Mouse (Mus musculus): ENCODE measurements at regions not wholly inside any gene's neighbourhood (a gene's known extent, or its start where the extent isn't known, plus 50 kb on each side); places are given as distances from the start of the nearest gene placed in this dataset.
A peak's percentile ranks its signal among the peaks of the same experiment; 100 is the strongest.

DNA sequence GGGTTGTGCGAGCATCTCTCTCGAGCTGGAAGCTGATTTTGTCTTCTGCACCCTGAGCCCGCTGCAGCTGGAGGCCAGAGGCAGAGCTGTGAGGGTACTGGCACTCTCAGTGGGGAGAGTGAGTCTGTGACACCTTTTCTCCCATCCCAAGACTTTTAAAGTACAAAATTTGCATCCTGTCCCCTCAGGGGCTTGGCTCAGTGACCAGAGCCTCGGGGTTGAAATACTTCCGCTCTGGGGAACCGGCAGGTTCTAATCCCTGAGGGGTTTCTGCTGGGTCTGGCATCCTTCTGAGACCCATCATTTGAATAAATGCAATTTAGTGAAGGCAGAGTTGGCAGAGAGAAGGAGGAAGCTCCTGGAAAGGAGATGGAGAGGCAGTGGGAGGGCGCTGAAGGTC is 340.5 kb upstream of the Smim15 start:
- DNase-seq (ENCODE audit: low spot score in 2 of 2) = no peak

DNA sequence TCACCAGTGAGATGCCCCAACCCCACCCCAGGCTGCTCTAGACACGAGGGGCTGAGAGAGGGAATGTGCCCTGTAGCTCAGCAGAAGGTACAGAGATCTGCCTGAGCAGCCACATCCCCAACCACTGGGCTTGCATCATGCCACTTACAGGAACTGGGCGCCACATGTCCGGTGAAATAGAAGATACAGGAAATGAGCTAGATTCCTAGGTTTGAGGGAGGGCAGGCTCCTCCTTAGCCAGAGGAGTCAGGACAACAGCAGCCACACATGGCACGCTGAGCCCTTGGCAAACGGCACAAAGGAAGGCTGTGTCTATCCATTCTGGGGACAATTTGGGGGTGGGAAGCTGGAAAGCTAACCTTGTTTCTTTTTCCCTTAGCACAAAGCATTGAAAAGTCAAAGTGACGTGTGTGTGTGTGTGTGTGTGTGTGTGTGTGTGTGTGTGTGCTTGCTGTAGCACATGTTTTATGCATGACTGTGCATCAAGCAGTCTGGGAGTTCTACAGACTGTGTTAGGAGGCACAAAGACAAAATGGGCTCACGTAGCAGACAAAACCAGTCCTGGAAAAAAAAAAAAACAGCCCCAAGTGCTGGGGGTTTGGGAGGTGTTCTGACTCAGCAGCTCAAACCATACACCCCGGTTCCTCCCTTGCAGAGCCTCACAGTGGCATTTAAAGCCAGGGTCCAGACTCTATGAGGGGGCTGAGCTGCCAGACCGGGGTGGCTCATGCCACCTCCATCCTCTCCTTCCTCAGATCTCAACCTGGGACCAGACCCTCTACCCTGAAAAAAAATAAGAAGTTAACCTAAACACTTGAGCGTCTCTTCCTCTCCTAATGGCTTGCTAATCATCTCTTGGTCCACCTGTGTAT is 343.7 kb upstream of the Smim15 start:
- DNase-seq (ENCODE audit: low spot score in 2 of 2) = peak in 1 of 2 experiments; percentile 24

DNA sequence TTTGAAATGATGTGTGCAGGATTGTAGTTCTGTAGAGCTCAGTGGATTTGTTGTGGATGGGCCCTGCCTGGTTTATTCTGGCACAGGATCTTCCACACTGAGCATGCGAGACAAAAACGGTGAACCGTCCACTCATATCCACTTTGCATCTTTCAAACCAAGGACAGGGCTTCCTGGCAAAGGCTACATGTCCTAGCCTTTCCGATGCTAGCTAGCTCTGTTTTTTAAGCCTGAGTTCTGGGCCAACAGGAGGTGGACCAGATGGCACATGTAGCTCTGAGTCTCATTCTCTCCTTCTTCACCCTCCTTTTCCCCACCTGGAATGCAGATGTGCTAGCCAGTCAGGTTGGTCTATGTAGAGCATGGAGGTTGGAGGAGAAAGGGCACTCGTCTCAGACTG is 345.0 kb upstream of the Smim15 start:
- peak in 1 of 2 experiments; percentile 39 for DNase-seq (ENCODE audit: low spot score in 2 of 2)

DNA sequence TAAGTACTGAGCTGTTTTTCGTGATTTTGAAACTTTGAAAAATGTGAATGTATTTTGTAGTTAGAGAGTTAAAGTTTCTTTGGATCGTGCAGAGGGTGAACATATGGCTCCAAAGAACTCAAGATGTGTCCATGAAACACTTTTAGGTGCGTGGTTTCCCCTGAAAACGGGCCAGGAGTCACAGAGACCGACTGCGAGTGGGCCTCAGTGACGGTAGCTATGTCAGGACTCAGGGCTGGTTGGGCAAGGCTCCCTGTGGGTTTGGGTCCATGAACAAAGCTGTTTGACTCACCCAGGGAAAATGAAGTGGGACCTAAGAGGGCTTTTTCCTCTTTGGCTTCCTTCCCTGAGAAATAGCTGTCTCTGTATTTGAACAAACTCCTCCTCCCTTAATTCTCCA is 345.9 kb upstream of the Smim15 start:
- peak; percentile 65 to 80 for DNase-seq (ENCODE audit: low spot score in 2 of 2)

- no peak for DNase-seq (ENCODE audit: low spot score in 2 of 2)
Measured at GRCm38 (mm10) chr13:107692123-107692830, 352.0 kb upstream of the Smim15 start.

DNA sequence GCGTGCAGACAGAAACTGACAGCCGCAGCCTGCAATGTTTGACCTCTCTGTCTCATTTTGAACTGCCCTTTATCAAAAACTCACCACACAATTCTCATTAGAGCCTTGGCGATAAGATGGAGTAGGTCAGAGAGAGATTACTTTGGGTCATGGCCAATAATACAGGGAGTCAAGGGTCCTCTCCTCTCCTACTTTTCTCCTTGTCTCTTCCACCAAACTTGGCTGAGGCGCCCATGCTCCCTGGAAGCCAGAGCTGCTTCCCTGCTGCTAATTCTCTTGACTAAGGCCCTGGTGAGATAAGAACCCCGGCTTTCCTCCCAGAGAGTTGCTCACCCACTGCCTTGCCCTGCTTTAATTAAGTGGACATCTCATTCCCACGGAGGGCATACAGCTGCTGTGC is 355.3 kb upstream of the Smim15 start:
- no peak for DNase-seq (ENCODE audit: low spot score in 2 of 2)

DNA sequence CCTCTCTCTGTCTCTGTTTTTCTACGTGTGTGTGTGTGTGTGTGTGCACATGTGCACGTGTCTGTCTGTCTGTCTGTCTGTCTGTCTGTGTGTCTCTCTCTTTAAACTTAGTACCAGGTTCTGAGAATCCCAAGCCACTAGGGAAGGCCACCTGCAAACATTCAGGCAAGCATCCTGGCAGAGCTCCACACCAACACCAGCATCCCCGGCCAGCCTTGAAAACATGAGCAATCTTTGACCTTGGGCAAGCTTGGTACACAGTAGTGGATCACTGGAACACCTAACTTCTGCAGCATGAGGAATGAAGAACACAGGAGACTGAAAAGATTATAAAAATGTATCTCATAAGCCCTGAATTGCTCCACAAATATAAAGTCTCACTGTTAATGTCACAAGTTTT is 359.0 kb upstream of the Smim15 start:
- no peak for DNase-seq (ENCODE audit: low spot score in 2 of 2)

- no peak for DNase-seq (ENCODE audit: low spot score in 2 of 2)
Measured at GRCm38 (mm10) chr13:107683909-107684308, 360.3 kb upstream of the Smim15 start.

DNA sequence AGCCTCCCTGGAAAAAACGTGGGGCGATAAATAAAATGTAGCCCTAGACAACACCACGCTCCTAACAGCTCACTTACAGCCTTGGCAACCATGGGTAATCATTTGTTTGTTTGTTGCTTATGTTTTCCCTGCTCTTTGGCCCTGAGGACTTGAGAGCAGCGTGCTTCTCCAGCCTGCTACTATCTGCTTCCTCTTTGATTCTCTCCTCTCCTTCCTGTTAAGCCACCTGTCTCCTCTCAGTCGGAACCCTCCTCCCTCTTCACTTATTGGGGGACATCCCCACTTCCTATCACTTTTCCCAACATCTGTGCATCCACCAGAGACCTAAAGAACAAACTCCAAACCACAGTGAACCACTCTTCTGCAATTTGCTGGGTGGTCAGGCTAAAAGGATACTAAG is 362.5 kb upstream of the Smim15 start:
- no peak for DNase-seq (ENCODE audit: low spot score in 2 of 2)

GRCm38 (mm10) chr13:107678860-107679259 is 365.4 kb upstream of the Smim15 start:
- DNase-seq (ENCODE audit: low spot score in 2 of 2) = no peak

- DNase-seq (ENCODE audit: low spot score in 2 of 2) = no peak
Measured at GRCm38 (mm10) chr13:107677091-107677470, 367.2 kb upstream of the Smim15 start.

DNA sequence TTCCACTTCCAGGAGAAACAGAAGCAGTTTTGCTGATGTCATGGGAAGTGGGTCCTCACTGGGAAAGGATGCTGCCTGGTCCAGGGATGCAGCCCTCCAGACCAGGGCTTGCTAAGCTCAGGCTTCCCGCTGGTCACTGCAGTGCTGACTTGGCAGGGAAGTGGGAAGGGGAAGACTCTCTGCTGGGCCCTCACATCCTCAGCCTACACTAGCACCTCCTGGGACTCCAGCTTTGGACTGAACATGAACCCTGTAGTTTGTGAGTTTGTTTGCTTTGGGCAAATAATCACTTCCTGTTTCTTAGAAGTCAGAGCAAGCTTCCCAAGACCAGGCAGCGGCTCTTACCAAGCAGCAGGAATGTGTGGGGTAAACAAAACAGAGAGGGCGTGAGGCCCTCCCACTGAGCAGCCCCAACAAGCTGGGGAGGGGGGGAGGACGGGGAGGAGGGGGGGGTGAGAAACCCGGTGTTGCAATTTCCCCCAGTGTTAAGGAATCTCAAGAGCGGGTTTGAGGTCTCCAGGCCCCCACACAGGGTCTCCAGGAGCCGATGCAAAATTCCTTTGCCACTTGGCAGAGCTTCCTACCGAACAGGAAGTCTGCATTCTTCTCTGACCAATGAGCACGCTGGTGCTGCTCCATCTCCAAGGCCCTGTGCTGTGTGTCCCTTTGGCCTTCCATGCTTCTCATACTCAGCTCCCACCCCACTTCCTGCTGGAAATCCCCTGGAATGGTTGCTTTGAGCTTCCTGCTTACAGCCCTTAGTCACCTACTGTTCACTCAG is 367.7 kb upstream of the Smim15 start:
- no peak for DNase-seq (ENCODE audit: low spot score in 2 of 2)

DNA sequence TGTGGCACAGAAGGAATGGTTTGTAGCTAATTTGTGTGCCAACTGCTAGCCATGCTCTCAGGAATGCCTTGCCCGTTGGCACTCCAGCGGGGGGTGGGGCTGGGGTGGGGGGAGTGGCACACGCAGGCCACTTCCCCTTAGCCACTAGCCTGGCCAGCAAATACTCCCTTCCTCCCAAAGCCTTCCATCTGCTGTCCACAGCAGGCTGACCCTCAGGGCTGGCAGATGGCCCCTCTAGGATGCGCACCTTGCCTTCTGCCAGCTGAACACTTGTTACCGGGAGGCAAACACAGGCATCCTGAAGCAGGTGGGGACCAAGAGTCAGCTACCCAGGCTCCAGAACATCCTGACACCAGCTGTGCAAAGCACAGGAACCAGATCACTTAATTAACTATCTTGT is 372.1 kb upstream of the Smim15 start:
- no peak for DNase-seq (ENCODE audit: low spot score in 2 of 2)

- no peak for DNase-seq (ENCODE audit: low spot score in 2 of 2)
Measured at GRCm38 (mm10) chr13:107668509-107668908, 375.7 kb upstream of the Smim15 start.

GRCm38 (mm10) chr13:107665775-107666174 is 378.5 kb upstream of the Smim15 start:
- no peak for DNase-seq (ENCODE audit: low spot score in 2 of 2)

DNA sequence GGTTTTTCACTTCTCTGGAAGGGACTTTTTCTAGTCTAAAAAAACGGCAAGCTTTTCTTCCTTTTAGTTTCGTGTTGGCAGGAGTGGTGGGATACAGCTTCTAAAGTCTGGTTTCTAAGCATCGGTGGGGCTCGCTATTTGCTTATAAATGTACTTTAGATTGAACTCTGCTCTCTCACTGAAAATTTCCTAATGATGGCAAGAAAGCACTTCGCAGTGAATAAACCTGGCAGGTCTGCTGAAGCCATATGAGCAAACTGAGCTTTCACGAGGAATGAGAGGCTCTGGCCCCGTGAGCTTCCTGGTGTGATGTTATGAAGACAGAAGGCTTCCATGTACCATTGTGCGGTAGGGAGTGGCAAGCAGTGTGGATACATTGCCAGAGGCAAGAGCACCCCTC is 380.0 kb upstream of the Smim15 start:
- no peak for DNase-seq (ENCODE audit: low spot score in 2 of 2)

- DNase-seq (ENCODE audit: low spot score in 2 of 2) = no peak
Measured at GRCm38 (mm10) chr13:107663745-107664144, 380.5 kb upstream of the Smim15 start.

DNA sequence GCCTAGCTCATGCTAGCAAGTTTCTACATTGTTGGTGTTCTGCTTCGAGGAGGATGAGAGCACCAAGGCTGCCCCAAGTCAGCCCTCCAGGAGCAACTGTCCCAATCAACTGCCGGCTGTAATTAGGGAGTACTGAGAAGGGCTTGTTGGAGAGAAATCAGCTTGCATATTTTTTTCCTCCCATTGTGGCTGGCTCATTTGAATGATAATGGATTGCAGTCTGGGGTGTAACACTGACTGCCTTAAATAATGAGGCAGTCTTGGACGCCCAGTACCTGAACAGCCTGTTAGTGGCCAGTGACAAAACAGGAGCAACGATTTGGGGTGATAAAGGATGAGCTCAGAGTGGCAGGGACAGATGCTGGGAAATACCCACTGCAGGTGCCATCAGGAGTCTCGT is 382.8 kb upstream of the Smim15 start:
- DNase-seq (ENCODE audit: low spot score in 2 of 2) = no peak

DNA sequence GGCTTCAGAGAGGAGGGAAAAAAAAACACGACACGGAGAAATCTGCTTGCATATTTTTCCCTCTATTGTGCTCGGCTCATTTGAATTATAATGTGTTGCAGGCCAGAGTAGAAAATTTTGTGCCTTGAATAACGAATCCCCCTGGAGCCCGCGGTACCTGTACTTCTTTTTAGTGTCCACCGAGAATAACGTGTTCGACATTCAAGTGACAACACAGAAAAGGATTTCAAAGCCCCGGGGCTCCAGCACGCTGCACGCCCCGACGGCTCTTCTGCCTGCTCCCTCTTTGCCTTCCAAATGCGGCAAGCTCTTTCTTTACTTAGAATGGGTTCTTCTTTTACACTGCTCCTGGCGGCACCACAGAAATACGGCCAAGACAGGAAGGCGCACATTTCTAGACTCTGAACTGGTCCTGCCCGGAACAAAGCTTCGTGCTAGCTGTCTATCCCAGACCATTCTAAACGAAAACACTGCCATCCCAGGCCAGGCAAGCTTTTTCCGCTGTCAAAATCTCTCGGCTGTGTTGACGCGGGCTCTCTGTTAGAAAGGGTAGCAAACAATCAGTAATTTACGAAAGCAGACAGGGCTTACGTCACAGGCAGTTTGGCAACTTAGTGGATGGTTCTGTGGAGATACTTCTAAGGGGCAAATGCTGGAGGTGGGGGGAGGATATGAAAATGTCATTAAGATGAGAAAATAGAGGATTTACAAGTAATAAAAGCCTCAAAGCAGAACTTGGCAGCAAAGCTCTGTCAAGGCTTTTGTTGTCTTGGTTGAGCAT is 398.2 kb upstream of the Smim15 start:
- peak; percentile 51 to 54 for DNase-seq (ENCODE audit: low spot score in 2 of 2)

GRCm38 (mm10) chr13:107645121-107645864 is 399.0 kb upstream of the Smim15 start:
- no peak for DNase-seq (ENCODE audit: low spot score in 2 of 2)

DNA sequence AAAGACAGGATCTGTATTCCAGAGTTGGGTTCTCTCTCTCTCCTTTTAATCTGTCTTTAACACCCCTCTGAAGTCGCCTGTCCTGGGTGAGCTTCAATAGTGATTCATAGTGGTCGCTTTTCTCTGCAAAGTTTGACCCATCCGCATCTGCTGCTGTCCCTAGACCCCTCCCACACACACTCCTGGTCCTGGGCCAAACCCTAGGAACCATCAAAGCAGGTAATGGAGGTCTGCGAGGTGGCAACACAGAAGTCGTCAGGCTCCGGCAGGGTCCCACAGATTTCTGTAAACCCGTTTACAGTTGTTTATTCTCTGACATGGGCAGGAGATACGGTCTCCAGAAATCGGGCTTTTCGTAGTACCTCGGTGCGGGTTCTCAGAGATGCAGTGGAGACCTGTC is 399.5 kb upstream of the Smim15 start:
- DNase-seq (ENCODE audit: low spot score in 2 of 2) = no peak

Data from frontal cortex, postnatal 36 days (tissue).